Comparison of ENCODE assay signal across 25 mouse cellular contexts in genomic region chr19:28231511-28231910, GRCm38 (mm10).
A peak's percentile ranks its signal among the peaks of the same experiment; 100 is the strongest.
DNase-seq lines count a peak whose midpoint lies in the region; ATAC-seq and TF ChIP-seq lines count a peak whose summit lies in the region.
"Had no signal": no experiment of that assay in that cellular context is flagged by ENCODE, and none has a peak within 500 bp of the region (broad histone marks: within the 10 kb centered on the region; RNA-seq: fewer than 3 reads in every experiment).

No protein-coding gene starts in this region.

- H3K4me3 ChIP-seq in heart, embryonic 11.5 days (ENCODE audit: low read depth, low read length), result no peak overlapping the region
- no peak overlapping the region for H3K4me3 ChIP-seq in ES-E14 (ENCODE audit: insufficient read depth in 1 of 2, low read depth in 1 of 2, low read length in 2 of 2, poor library complexity in 1 of 2, severe bottlenecking in 1 of 2)
- no peak overlapping the region for H3K4me3 ChIP-seq in kidney, adult 2 months (ENCODE audit: insufficient read depth, low read depth, low read length)

- H3K9ac ChIP-seq in heart, embryonic 11.5 days (ENCODE audit: low read depth, low read length), result no peak overlapping the region
- no peak overlapping the region for H3K9ac ChIP-seq in ES-E14 (ENCODE audit: insufficient read depth, low read depth, low read length, poor library complexity, severe bottlenecking)

- H3K36me3 ChIP-seq in heart, embryonic 11.5 days (ENCODE audit: control insufficient read depth, insufficient read depth, low read length), result no peaks in the 10 kb centered on the region
- H3K36me3 ChIP-seq in ES-E14 (ENCODE audit: control insufficient read depth, insufficient read depth, low read length, poor library complexity, severe bottlenecking), result no peaks in the 10 kb centered on the region
- no peaks in the 10 kb centered on the region for H3K36me3 ChIP-seq in kidney, adult 2 months (ENCODE audit: control insufficient read depth, insufficient read depth, low read length)
- H3K36me3 ChIP-seq: G1E had no signal

- DNase-seq in heart, adult 11 months, result peak; percentile 79
- DNase-seq in ES-CJ7 (ENCODE audit: low read depth, low spot score), result peak; percentile 13
- peak; percentile 17 for DNase-seq in ES-E14 (ENCODE audit: low read depth, low spot score)
- DNase-seq in ZHBTc4 (ENCODE audit: low read depth, low spot score), result peak; percentile 71
- DNase-seq in frontal cortex, adult 2 months (ENCODE audit: extremely low spot score in 1 of 2, low spot score in 1 of 2), result no peak
- no peak for DNase-seq in kidney, postnatal 14 days
- DNase-seq in kidney, adult 2 months, result no peak
- DNase-seq: adrenal gland, adult 2 months; adrenal gland, adult 8-10 months; adrenal gland, postnatal 10 days; adrenal gland, postnatal 14 days; adrenal gland, postnatal 25 days; adrenal gland, postnatal 36 days; B cell, adult 2 months; cerebellum, adult 11 months; cerebellum, adult 11-12 months; cerebellum, adult 18-20 months; cerebellum, adult 2 months; cerebellum, adult 8-10 months had no signal

- no peak overlapping the region for H3K4me2 ChIP-seq in heart, embryonic 11.5 days

- in situ Hi-C loops in ES-E14 (cut with MboI; ENCODE audit: low sequenced_read_pairs in 2 of 2, unreplicated experiment in 2 of 2), result no loop called here

- WGBS in heart, embryonic 11.5 days (ENCODE audit: insufficient replicate concordance), result 53% methylated on average over 3 of the region's 3 CpGs
- WGBS in kidney, adult 2 months, result 73% methylated on average over 3 of the region's 3 CpGs

- no peaks in the 10 kb centered on the region for H3K4me1 ChIP-seq in heart, embryonic 11.5 days (ENCODE audit: control insufficient read depth, insufficient read depth, low read length)
- no peaks in the 10 kb centered on the region for H3K4me1 ChIP-seq in ES-E14 (ENCODE audit: control insufficient read depth in 2 of 2, insufficient read depth in 2 of 2, low read length in 2 of 2, poor library complexity in 1 of 2)
- no peaks in the 10 kb centered on the region for H3K4me1 ChIP-seq in kidney, adult 2 months (ENCODE audit: control insufficient read depth, insufficient read depth, low read length)

- no peaks in the 10 kb centered on the region for H3K9me3 ChIP-seq in heart, embryonic 11.5 days (replicated peaks; ENCODE audit: control insufficient read depth, low read length)
- H3K9me3 ChIP-seq in ES-E14 (ENCODE audit: control insufficient read depth, insufficient read depth, low read depth, low read length), result no peaks in the 10 kb centered on the region
- H3K9me3 ChIP-seq: G1E had no signal

- ATAC-seq in heart, embryonic 11.5 days (replicated peaks; ENCODE audit: insufficient number of reproducible peaks, low FRiP score, low TSS enrichment), result no peak
- ATAC-seq: activated CD4-positive, CD25-positive, alpha-beta regulatory T cell, adult 4 months; CD4-positive, CD25-positive, alpha-beta regulatory T cell, adult 4 months; Patski had no signal

- H3K27ac ChIP-seq in heart, embryonic 11.5 days (ENCODE audit: low read depth, low read length), result no peak overlapping the region
- H3K27ac ChIP-seq in ES-E14 (ENCODE audit: insufficient read depth, low read depth, low read length, poor library complexity, severe bottlenecking), result no peak overlapping the region
- H3K27ac ChIP-seq in kidney, adult 2 months (ENCODE audit: insufficient read depth, low read depth, low read length), result no peak overlapping the region

- H3K27me3 ChIP-seq in heart, embryonic 11.5 days (ENCODE audit: control insufficient read depth, insufficient read depth, low read length), result no peaks in the 10 kb centered on the region
- no peaks in the 10 kb centered on the region for H3K27me3 ChIP-seq in kidney, adult 2 months (replicated peaks; ENCODE audit: control insufficient read depth, insufficient read depth, low read length)
- H3K27me3 ChIP-seq: CH12.LX, Patski had no signal

- no peak for TF ChIP-seq POLR2A in kidney, adult 2 months (IDR thresholded peaks at IDR 0.05; ENCODE audit: low read depth, low read length)

- TF ChIP-seq CTCF in kidney, adult 2 months (conservative IDR thresholded peaks at IDR 0.05; ENCODE audit: insufficient read depth, insufficient read length, low read depth, low read length), result no peak

TF ChIP-seq in ES-E14, 5 proteins besides CTCF, POLR2A, EP300 and RAD21:
- TF ChIP-seq CHD2 (IDR thresholded peaks at IDR 0.05; ENCODE audit: low read depth, low read length) (no peak), ZNF384 (IDR thresholded peaks at IDR 0.05; ENCODE audit: low read depth, low read length) (no peak), HCFC1 (IDR thresholded peaks at IDR 0.05; ENCODE audit: borderline replicate concordance, insufficient read depth, low read length) (no peak), ZC3H11A (IDR thresholded peaks at IDR 0.05; ENCODE audit: borderline replicate concordance, low read depth, low read length) (no peak)

Comparison
In these comparisons a context has a peak if more than half of its experiments do, and no peak if none do; other contexts are left out.
1. DNase-seq: peak in heart, adult 11 months (single experiment), ES-CJ7 (single experiment), ES-E14 (single experiment) and ZHBTc4 (single experiment); none in frontal cortex, adult 2 months (0 of 2), kidney, postnatal 14 days (single experiment) and kidney, adult 2 months (single experiment).